Mouse (Mus musculus) layer of hippocampus, adult 6 months (tissue): ENCODE results near the gene 1700013G24Rik. TPM values are rescaled to one million over a fixed set of nuclear protein-coding genes. Genes with fewer than 3 reads are reported as not detected.

Experiments
- long read RNA-seq, 2 experiments: library from polyadenylated mRNA; unstranded; transcript quantifications; one replicate each; pipeline ENCODE4 v2.0.0; 2019 to 2020
- polyA plus RNA-seq: library from polyadenylated mRNA; unstranded; fragments of <200 nt; fragmentation: Nextera tagmentation; gene quantifications from 2 replicates; pipeline ENCODE4 v1.2.3, GENCODE M21; 2021

The 1700013G24Rik gene
- polyA plus RNA-seq: not detected in 2 replicates
- long read RNA-seq, experiment 1: 0 reads
- long read RNA-seq, experiment 2: 0 reads

GRCm38 (mm10) chr4:137453234-137453767 lies at the start of gene 1700013G24Rik:
Gene 1700013G24Rik, plus strand, starts transcription at chr4:137453284.

DNA sequence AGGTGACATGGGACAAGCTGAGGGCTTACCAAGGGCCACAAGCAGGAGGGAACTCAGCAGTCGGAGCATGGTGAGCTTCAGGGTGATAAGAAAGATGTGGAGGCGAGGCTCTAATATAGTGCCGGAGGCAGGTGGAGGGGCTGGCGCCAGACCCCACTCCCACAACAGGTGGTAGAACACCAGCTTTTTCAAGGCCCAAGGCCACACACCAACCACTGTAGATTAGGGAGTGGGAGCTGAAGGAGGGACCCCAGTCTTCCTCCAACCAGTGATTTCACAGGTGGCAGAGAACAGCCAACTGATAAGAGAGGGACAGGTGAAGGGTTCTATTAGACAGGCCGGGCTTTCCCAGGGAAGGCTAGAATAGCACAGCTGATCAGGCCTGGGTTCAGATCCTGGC lies 43.4 kb upstream of the 1700013G24Rik start, which contains the start of gene Cela3a:
Gene Cela3a, minus strand, starts transcription at position 101 of the 400 bp plus-strand sequence.

GRCm38 (mm10) chr4:137430502-137430901 lies 22.6 kb upstream of the 1700013G24Rik start, which contains the start of gene Cela3b:
Gene Cela3b, minus strand, starts transcription at chr4:137430540.

DNA sequence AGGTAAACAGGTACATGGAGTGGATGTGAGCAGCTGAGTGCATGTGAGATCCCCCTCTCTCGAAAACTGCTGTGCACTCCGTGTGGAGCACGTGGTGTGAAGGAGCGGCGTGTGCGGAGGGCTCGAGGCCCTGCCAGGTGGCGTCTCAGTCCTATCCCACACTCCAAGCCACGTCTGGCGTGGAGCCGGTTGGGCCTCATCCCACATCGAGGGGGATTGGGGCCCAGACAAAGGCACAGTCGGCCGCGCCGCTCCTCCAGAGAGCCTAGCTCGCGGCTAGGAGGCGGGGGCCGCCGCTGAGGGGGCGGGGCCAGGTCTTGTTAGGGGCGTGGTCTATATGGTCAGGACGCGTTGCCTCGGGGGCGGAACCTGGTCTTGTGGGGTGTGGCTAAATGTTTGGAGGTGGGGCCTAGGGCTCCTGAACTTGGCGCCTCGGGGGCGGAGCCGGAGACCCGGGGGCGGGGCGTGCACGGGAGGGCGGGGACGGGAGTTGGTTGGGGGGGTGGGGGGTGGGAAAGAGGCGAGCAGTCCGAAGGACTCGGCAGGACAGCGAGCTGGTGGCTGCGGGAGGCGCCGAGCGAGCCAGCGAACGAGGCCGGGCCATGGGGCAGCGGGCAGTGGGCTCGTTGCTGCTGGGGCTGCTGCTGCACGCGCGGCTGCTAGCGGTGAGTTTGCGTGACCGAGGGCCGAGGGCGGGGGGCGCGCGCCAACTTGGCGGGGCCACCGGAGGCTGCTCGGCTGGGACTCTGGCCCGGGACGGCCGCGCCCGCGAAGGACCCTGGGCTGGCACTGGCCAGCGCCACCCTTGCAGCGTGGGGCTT lies 15.4 kb downstream of the 1700013G24Rik start, which contains the start of gene Hspg2:
Gene Hspg2, plus strand, starts transcription at position 510 of the 821 bp plus-strand sequence.

Other genes starting within 250 kb of the 1700013G24Rik start
- gene Wnt4, start 175.8 kb upstream of the 1700013G24Rik start, polyA plus RNA-seq: 1.3 TPM in 2 replicates
- 462 and 467 TPM in 2 replicates for gene Cdc42, start 95.6 kb upstream of the 1700013G24Rik start, polyA plus RNA-seq
- gene Cela3a, start 43.5 kb upstream of the 1700013G24Rik start, polyA plus RNA-seq: not detected in 2 replicates
- gene Cela3b, start 22.7 kb upstream of the 1700013G24Rik start, polyA plus RNA-seq: not detected in 2 replicates
- 0.88 and 1.2 TPM in 2 replicates for gene Hspg2, start 15.5 kb downstream of the 1700013G24Rik start, polyA plus RNA-seq
- 0.41 TPM in 1 of 2 replicates, not detected in the other for gene Ldlrad2, start 121.3 kb downstream of the 1700013G24Rik start, polyA plus RNA-seq
- 32.3 and 33.1 TPM in 2 replicates for gene Usp48, start 140.5 kb downstream of the 1700013G24Rik start, polyA plus RNA-seq
- 49.6 and 55.6 TPM in 2 replicates for gene Rap1gap, start 211.4 kb downstream of the 1700013G24Rik start, polyA plus RNA-seq